Mouse (Mus musculus) bone marrow macrophage, adult 2 months (primary cell): ENCODE data around the gene Ifnz.

ENCODE experiments used
- CTCF ChIP-seq: IDR thresholded peaks from 2 replicates; pipeline ENCODE4 v1.5.1; 2012; ENCODE audit warnings: low read depth, mild to moderate bottlenecking, low read length, moderate library complexity
- POLR2A ChIP-seq: IDR thresholded peaks from 2 replicates; pipeline ENCODE4 v1.6.1; 2012; ENCODE audit warnings: mild to moderate bottlenecking, low read depth, low read length, borderline replicate concordance

DNA sequence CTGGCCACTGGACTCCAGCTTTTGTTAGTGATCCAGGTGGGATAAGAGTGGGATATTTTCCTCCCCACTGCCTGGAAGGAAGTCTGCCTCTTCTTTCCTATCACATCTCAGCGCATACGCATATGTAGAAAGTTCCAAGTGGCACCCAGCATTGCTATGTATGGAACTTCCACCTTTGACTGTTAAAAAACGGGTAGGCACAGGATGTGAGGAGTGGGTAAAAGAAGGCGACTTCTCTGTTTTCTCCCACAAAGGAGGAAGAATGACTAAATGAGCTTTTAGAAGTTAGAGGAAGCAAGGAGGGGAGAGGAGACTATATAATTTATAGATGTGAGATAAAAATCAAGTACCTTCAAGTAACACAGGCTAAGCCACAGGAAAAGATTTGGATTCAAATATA, 40.5 kb upstream of the Ifnz start:
- TF ChIP-seq CTCF (no peak), POLR2A (no peak)
